Mouse (Mus musculus): ENCODE data around the gene Cacnb4.

Gene Cacnb4

DNA sequence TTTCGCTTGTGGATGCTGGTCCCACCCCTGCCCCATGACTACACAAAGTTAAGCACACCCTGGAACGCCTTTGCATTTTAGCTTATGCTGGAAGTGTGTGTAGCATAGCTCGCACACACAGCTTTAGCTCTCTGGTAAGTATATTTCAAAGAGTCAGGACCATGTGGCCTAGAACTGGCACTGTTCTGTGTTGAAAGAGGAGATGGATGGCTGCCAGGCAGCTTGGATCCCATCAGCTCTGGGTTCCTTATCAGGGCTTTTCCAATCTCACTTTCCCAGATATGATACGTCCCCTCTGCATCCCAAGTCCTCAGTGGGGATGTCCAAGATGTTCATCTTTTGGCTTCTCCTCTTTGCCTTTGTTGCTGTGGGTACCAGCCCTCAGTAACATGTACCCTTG is 157.9 kb downstream of the Cacnb4 start:
- DNase-seq, result peak; percentile 84

DNA sequence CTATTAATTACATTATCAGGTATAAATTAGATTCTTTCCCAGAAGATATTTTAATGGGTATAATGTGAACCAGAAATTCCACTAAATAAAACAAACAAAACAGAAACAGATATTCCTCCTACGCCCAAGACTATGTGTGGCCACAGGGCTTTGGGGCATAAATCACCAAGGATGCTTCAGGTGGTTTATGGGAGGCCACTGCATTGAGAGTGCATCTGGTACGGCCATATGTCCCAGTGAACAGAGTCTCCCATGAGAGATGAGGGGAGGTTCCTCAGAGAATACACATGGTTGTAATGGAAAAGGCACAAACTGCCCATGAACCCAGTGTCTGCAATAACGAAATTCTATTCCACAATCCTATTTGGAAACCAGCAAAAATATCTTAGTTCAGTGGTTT is 160.1 kb downstream of the Cacnb4 start:
- DNase-seq, result no peak

DNA sequence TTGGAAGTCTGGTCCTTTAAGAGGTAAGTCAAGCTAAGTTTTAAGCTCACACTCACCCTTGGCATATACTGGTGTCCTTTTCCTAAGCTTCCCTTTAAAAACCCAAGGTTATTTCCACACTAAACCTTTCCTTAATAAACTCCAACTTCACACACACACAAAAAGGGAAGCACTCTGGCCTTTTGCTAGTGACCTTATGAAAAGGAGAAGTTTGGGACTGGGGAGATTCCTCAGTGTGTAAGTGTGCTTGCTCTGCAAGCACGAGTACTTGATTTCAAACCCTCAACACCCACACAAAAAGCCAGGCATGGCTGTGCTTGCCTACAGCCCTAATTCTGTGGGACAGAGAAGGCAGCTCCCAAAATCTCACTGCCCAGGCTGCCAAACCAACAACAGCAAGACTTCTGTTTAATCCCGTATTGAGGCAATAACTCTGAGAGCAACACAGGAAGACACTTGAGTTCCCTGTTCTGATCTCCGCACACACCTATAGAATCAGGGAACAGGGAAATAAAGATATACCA is 163.7 kb downstream of the Cacnb4 start:
- DNase-seq, result no peak

DNA sequence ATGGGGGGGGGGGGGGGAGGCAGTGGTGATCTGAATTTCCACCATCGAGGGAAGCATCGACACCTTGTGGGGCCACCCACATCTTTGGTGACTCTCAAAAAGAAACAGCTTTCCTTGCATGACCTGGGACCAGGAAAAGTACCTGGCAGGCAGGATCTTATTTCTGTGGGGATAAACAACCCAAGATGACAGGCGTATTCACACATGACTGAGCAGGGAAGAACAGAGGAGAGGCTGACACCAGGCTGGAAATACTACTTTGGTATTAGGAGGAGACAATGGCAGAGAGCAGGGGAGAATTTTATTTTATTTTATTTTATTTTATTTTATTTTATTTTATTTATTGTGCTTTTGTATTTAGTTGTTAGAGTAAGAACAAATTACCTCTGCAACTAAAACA is 164.4 kb downstream of the Cacnb4 start:
- no peak for DNase-seq

DNA sequence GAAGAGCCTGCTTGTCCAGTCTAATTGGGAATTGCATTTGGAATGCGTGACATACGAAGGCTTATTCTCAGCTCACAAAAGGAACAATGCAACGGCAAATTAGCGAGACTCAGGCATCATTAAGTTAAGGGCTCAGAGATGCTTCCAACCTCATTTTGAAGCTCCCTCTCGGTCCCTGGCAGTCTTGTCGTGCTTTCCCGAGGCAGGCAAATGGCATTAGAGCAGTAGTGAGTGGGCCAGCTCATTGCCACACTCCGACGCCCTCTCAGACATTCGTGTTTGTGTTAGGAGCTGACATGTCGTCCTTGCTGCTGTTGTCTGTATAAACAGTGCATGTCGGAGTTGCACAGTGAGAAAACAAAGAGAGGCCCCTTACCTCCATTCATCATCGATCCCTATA is 164.8 kb downstream of the Cacnb4 start:
- no peak for DNase-seq

DNA sequence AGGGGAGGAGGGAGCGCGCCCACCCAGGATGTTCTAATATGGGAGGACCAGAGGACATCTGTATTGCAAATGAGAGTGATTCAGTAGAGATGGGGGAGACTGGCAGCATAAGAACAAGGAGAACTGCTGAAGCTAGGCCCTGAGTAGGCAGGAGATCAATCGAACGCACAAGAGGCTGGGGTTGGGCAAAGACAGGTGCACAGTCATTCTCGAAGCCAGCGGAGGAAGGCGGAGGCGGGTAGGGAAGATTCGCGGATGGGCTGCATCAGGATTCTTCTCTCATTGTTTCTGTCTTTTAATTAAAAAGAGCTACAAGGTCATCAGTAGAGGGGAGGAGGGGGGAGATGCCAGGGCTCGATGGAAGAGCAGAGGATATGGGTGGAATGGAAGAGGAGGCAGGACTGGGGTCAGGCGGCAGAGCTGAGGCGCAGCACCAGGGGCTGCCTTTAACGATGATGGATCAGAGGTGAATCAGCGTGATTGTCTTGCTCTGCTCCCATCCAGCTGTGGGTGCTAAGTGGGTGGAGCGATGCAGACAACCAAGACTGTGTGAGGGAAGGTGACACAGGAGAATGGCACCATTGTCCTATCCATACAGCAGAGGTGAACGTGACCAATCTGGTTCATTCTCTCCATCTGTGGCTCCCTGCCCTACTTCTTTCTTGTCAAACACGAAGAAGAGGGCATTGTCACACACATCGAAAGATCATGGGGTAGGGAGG is 166.7 kb downstream of the Cacnb4 start:
- no peak for DNase-seq

DNA sequence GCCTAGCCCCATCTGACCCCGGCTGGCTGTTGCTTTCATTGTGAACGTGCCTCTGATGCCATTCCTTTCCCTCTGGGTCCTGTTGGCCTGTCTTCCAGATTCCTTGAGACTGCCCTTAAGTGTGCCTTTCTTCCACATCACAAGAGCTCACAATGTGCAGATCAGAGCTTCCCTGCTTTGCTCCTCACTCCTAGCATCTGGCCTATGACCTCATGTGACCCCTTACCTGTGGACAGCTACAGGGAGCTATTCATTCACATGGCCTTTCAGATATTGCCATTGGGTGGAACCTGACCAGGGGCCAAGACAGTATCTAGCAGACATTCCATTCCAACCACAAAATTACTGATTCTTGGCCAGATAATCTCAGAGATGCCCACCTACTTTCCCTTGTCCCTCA is 171.5 kb downstream of the Cacnb4 start:
- no peak for DNase-seq

DNA sequence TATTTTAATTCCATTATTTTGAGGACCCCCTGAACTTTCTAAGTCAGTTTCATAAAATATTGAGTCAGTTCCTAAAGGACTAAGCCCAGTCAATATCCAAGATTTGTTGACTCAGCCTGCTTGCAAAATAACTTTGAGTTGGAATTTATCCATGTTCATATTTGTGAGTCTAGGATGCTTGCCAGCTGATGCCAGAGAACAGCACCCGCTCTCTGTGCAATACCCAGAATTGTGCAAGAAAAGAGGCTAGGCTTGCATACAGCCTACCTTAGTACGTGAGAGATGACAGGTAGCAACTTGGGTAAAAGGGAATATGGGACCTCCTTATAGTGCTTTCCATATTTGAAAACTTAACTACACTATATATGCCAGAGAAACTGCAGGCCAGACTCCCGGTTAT is 171.9 kb downstream of the Cacnb4 start:
- peak; percentile 85 for DNase-seq

DNA sequence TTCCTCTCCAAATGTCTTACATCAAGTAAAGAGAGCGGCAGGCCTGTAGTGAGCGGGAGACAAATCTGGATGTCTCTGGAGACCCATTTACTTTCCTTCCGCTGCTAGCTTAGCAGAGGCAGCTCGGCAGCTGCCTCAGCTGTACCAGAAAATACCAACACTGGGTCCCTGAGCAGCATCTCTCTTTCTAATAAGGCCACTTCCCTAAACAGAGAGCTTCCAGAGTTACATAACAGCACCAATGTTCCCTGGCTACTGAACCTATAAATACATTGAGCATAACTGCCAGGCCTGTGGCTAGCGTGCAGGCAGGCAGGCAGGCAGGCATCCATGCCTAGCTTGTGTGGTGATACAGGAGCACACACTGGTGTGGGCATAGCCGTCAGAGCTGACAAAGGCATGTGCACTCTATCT is 176.8 kb downstream of the Cacnb4 start:
- DNase-seq, result peak; percentile 91

DNA sequence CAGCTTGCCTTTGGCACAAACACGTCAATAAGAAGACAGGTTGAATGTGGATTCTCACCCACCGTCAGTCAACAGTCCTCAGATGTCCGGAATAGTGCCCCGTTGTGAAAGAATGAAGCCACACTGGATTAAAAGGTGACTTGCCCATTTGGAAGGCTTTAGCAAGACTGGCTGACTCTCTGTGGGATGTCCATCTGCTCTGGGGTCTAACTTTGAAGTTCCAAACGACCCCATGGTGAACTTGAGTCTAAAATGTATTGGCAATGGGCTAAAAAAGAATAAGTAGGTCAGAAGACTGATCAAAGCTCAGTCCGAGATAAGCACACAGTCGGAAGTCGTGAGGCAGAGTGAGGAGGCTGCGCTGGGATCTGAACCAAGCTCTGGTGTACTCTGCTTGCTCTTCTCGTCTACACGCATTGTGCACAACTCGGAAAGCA is 177.5 kb downstream of the Cacnb4 start:
- DNase-seq, result peak; percentile 74

DNA sequence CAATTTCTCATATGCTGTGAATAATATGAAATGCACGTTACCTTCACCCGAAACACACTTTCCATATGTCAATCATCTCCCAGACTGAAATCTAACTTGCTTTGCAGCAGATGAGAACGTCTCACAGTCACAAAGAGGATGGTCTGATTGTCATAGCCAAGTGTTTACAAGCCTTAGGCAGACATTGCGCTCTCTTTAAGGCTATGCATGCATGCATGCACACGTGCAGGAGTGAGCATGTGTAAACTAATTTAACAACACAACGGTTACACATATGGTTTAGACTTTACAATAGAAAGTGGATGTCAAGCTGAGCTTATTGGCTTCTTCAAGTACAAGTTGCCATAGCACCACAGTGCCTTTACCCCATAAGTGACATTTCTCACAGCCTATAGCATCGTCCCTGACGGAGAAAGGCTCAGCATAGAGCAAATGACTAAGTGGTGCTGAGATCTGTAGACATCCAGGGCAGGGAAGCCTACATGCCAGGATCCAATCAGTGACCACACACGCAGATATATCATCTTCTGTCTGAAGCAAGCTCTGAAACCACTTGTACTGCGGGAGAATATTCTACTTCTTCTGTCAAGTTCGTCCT is 181.4 kb downstream of the Cacnb4 start:
- DNase-seq, result no peak

DNA sequence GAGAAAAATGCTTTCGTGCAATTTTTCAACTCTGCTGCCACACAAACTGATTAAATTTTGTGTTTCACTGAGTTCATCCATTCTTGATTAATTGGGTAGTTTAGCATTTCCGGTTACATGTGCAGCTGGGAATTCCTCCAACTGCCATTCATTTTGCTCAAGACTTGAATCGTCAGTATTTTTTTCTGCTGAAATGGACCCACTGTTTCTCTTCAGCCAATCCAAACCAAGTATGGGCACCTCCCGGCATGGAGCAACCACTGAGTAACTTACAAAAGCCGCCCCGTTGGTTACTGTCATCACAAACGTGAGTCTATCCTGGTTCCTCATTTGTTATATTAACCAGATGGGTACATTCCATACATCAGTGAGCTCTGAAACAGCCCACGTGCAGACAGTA is 182.4 kb downstream of the Cacnb4 start:
- no peak for DNase-seq

DNA sequence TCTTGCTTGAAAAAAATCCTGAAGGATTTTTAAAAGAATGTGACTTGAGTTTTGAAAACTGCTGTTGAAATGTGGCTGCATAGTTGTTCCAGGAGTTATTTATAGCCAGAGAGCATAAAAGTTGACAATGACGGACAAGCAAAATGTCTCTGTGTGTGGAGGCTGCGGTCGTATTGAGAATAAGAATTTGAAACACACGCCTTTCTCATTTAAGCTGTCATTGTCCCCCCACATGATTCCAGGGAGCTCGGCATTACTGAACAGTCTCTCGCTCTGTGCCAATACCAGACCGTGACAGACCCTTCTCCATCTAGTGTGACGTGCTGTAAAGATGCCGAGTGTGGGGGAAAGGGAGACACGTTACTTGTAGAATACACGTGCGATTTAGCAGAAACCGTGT is 183.8 kb downstream of the Cacnb4 start:
- no peak for DNase-seq

DNA sequence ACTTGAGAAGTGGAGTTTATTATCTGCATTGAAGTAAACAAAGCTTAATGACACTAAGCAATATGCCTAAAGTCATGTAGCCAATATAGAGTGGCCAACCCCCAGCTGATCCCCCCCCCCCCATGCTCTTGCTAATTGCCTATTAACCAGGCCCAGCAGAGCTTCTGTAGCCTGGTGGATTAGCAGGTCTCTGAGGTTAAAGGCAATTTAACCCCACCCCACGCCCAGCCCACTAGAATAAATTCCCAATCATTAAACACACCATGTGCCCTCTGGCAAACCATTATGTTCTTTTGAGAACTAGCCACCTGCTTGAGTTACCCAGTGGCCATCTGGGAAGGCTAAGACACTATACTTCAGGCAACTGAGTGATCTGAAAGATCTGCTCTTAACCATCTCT is 186.8 kb downstream of the Cacnb4 start:
- no peak for DNase-seq

DNA sequence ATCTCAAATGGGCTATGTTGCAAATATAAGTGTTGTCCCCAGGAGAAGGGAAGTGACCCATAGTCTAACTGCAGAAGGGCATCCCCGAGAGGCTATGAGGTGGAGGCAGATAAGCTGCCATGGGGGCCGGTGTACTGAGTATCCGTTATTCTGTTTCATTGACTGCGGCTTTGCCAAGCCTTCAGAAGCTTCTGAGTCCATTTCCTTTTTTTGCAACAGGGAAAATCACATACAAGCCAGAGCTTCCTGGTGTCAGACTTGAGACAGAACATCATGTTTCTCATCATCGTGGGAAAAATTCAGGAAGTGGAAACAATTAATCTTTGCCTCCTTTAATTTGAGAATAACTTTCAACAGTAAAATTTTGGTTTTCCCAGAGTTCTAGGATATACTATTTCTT is 193.1 kb downstream of the Cacnb4 start:
- DNase-seq, result no peak

DNA sequence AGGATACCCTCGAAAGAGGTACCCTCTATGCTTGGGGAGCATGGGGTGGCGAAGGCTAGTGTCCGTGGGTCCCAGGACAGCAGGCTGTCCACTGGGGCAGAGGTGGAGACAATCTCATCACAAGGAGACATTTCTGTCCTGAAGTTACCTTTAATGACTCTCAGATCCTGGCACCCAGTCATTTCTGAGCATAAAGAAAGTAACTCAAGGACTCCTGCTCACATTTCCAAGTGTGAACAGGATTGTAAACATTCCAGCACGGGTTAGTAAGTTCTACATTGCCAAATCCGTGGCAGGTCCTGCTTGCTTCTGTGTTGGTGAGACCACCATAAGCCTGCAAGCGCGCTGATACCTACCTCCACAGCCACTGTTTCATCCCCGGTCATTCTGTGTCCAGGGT is 196.2 kb downstream of the Cacnb4 start:
- DNase-seq, result peak; percentile 33

DNA sequence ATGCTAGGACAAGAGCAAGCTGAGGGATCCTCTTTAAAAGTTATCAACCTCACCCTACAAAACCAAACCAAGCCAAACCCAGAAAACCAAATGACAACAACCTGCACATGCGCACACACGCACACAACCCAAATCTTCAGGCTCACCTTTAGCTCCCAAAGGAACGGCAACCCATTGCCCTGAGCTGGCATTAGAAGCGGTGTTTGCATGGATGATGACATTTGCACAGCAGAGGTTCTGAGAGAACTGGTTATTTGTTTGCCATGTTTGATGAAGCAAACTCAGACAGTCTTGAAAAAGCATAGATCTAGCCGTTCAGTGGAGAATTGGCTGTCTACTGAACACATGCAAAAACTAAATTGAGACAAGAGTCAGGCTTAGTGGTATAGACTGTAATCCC is 198.1 kb downstream of the Cacnb4 start:
- DNase-seq, result peak; percentile 34

DNA sequence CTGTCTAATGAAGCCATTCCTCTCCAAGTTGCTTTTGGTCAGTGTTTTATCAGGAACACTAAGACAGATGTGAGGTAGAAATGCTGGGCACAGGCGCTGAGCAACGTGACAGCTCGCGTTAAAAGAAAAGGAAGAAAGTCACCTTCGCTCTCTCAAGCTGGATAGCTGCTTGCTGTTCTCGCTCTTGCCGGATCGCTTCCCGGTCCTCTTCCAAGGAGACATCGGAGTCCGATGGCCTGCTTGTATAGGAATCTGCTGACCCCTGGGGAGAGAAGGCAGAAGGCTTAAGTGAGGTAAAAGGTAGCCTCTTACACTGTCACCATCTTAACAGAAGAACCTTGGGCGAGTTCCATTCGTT is 199.1 kb downstream of the Cacnb4 start:
- no peak for DNase-seq

DNA sequence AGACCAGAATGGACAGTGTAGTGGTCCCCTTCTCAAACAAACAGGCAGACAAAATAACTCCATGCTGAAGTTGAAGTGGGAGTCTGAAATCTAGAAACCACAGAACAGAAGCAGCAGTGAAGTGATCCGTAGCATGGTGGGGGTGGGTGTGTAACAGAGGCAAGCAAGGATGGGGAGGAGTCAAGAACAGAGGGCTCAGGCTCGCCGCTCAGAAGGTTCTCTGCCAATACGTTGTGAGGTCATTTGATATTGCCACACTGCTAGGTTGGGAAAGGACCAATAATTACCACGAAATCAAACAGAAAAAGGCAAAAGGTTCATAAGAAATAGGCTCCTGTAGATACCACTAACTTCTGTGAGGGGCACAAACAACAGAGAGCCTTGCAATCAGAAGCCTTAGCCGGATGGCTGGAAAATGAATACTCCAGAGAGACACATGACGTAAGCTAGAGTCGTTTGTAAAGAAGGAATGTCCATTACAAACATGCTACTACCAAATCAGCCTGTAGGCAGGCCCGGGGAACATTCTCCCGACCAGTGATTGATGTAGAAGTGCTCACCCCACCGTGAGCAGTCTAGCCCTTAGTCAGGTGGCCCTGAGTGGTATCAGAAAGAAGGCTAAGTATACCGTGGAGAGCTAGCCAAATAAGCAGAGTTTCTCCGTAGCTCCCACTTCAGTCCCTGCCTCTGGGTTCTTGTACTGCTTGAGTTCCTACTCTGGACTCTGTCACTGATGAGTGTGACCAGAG is 199.7 kb downstream of the Cacnb4 start:
- DNase-seq, result peak; percentile 40

DNA sequence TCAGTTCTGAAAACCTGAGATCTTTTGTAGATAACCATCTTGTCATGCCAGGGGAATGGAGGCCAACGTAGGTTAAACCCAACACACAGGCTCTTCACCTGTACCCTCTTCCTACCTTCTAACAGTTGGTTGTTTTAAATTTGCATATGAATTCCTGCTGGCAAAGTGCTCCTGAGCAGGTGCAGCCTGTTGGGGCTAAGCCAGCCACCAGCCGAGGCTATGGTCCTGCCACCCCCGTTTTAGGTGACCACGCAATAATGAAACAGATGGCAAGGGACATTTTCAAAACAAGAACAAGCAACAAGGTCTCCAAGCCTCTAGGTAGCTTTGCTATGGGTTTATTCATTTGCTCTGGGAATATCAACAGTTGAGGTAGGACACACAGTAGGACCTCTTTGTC is 200.8 kb downstream of the Cacnb4 start:
- DNase-seq, result peak; percentile 98

DNA sequence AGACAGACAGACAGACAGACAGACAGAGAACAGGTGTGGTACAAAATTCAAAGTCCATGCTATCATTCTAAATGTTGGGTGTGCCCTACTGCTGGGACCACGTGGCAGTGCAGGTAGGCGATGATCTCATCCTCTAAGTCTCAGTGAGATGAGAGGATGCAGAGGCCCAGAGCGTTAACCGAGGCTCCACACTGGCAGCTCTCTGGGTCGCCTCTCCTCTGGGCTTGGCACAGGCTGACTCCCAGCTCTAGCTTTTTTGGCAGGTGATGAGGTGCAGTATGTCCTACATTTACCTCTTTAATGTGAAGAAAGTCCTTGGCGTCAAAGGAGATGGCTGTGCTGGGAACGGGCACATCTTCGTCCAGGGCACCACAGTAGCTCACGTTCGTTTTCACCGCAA is 202.1 kb downstream of the Cacnb4 start:
- DNase-seq, result peak; percentile 81

DNA sequence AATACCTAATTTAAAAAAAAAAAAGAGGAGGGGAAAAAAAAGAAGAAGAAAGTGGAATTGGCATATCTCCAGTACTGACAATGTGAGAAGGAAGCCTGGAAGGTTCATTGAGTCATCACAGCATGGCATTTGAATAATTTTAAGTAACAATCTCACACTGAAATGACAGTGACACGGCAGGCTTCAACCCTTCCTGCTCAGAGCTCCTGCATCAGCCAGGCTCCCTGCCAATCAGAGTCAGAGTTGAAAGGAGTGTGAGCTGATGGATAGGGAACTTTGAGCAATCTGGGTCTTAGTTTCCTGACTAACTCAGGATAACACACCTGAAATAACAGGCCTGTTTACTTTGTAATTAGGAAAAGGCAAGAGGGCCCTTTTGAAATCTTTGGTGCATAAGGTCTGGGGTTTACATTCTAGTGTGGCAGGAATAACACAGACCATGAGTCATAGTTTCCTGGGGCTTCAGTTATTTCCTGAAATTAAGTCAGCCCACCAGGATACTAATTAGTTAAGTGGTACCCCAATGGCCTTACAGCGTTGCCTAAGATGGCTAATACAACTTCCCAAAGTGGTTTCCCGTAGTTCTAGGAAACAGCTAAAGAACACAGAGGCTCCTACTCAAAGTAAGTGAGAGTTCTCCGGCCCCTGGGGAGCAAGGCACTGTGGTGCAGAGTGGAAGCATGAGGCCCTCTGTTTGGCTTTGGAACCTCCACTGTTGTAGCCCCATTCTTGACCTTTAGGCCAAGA is 204.9 kb downstream of the Cacnb4 start:
- DNase-seq, result peak; percentile 46

DNA sequence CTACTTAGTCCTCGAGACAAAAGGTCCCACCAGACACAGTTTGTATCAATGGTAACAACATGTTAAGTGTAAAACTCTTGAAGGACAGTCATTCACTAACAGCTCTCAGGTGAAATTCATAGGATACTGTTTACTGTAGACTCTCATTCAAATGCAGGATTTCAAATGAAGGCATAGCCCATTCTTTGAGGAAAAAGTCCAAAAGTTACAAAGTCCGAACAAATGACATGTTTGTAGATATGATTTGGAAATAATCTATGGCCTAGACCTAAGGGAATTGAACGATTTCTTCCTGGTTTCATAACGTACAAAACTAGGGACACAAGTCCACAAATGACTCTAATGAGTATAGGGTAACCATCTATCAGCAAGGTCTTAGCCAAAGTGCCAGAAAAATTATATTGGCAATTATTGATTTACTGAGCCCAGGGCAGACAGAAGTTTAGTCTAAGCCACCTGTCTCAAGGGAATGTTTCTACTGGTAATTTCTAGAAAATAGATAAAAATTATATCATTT is 206.5 kb downstream of the Cacnb4 start:
- DNase-seq, result no peak
